In genomic region chr7:23968044-23968443, GRCm38 (mm10) we compare ENCODE assay signal across 19 mouse cellular contexts. TPM values are rescaled to one million over a fixed set of nuclear protein-coding genes. Genes with fewer than 3 reads are reported as not detected.
DNase-seq lines count a peak whose midpoint lies in the region; ATAC-seq and TF ChIP-seq lines count a peak whose summit lies in the region.
"Not testable (repeated sequence)": the region's sequence is repeated elsewhere in the genome, so short reads cannot be mapped to it uniquely, and the experiment has no call there.
"Had no signal": no experiment of that assay in that cellular context is flagged by ENCODE, and none has a peak within 500 bp of the region (broad histone marks: within the 10 kb centered on the region; RNA-seq: fewer than 3 reads in every experiment).

No protein-coding gene starts in this region.

- not testable (repeated sequence) for H3K27me3 ChIP-seq in kidney, postnatal 0 days (ENCODE audit: insufficient read depth, low read length); splenic B cell, adult 2 months (ENCODE audit: control insufficient read depth, insufficient read depth, low read length, poor library complexity, severe bottlenecking)

- H3K27ac ChIP-seq in kidney, postnatal 0 days: not testable (repeated sequence)

- ATAC-seq in kidney, postnatal 0 days (replicated peaks; ENCODE audit: low FRiP score, low read depth): not testable (repeated sequence)

- H3K9ac ChIP-seq in kidney, postnatal 0 days (ENCODE audit: low read depth, low read length): not testable (repeated sequence)

- H3K4me2 ChIP-seq in kidney, postnatal 0 days (ENCODE audit: low read length): not testable (repeated sequence)

- TF ChIP-seq CTCF in kidney, postnatal 0 days (IDR thresholded peaks at IDR 0.05; ENCODE audit: low read depth): peak; percentile 50

- WGBS in kidney, postnatal 0 days: 49% methylated on average over 3 of the region's 3 CpGs

- not testable (repeated sequence) for H3K4me1 ChIP-seq in kidney, postnatal 0 days (replicated peaks; ENCODE audit: insufficient read depth, low read length)

- intact Hi-C loops in heart, postnatal 10 days (cut with DNase I): loop anchor here (2.0 to 10.0 kb wide), 3 partner anchors 249 to 417 kb away; no protein-coding TSS in a partner anchor

- H3K9me3 ChIP-seq in kidney, postnatal 0 days (replicated peaks; ENCODE audit: low read length): not testable (repeated sequence)

- H3K4me3 ChIP-seq in kidney, postnatal 0 days (replicated peaks; ENCODE audit: low read depth, low read length): not testable (repeated sequence)

- H3K36me3 ChIP-seq in kidney, postnatal 0 days (ENCODE audit: insufficient read depth, low read length); splenic B cell, adult 2 months (ENCODE audit: control insufficient read depth, insufficient read depth, low read length, poor library complexity, severe bottlenecking): not testable (repeated sequence)

- DNase-seq in 3T3-L1 (ENCODE audit: low read depth, low spot score): peak; percentile 40
- peak; percentile 32 for DNase-seq in adipocyte (ENCODE audit: low spot score)
- peak; percentile 8 for DNase-seq in cerebellum, adult 8-10 months
- peak; percentile 11 to 40 for DNase-seq in heart, postnatal 10 days
- DNase-seq in kidney, postnatal 0 days (ENCODE audit: low spot score): peak; percentile 4
- DNase-seq in layer of hippocampus, postnatal 25 days (ENCODE audit: extremely low spot score in 1 of 2, low spot score in 1 of 2): peak; percentile 5 to 8
- DNase-seq in lung, postnatal 10 days: peak; percentile 24
- peak; percentile 1 for DNase-seq in splenic B cell, adult 2 months (ENCODE audit: low read depth, low spot score)

RNA-seq across cellular contexts. Expression of gene Vmn1r181, which starts 6.4 kb away (rescaled TPM):
- total RNA-seq in heart, postnatal 10 days (2021): not detected
- polyA plus RNA-seq in kidney, postnatal 0 days (2015; fragmentation: Nextera tagmentation; extraction: Ambion mirVana): not detected in 2 replicates
- total RNA-seq in layer of hippocampus, postnatal 25 days (2021): not detected
- total RNA-seq: adrenal gland, adult 8-10 months; layer of hippocampus, adult 18-20 months had no signal
- polyA plus RNA-seq: embryonic facial prominence, embryonic 11.5 days; frontal cortex, adult 2 months; gonadal fat pad, adult 2 months; heart, embryonic 16.5 days; hindbrain, embryonic 16.5 days; limb, embryonic 14.5 days; lung, embryonic 15.5 days; midbrain, embryonic 10.5 days; myocyte had no signal

RNA-seq across cellular contexts. Expression of gene Vmn1r180, which starts 17.6 kb away (rescaled TPM):
- not detected for total RNA-seq in heart, postnatal 10 days (2021)
- not detected in 2 replicates for polyA plus RNA-seq in kidney, postnatal 0 days (2015; fragmentation: Nextera tagmentation; extraction: Ambion mirVana)
- total RNA-seq in layer of hippocampus, postnatal 25 days (2021): not detected
- total RNA-seq: adrenal gland, adult 8-10 months; layer of hippocampus, adult 18-20 months had no signal
- polyA plus RNA-seq: embryonic facial prominence, embryonic 11.5 days; frontal cortex, adult 2 months; gonadal fat pad, adult 2 months; heart, embryonic 16.5 days; hindbrain, embryonic 16.5 days; limb, embryonic 14.5 days; lung, embryonic 15.5 days; midbrain, embryonic 10.5 days; myocyte had no signal

RNA-seq across cellular contexts. Expression of gene V1rd19, which starts 33.4 kb away (rescaled TPM):
- not detected for total RNA-seq in heart, postnatal 10 days (2021)
- polyA plus RNA-seq in kidney, postnatal 0 days (2015; fragmentation: Nextera tagmentation; extraction: Ambion mirVana): not detected in 2 replicates
- total RNA-seq in layer of hippocampus, postnatal 25 days (2021): not detected
- total RNA-seq: adrenal gland, adult 8-10 months; layer of hippocampus, adult 18-20 months had no signal
- polyA plus RNA-seq: embryonic facial prominence, embryonic 11.5 days; frontal cortex, adult 2 months; gonadal fat pad, adult 2 months; heart, embryonic 16.5 days; hindbrain, embryonic 16.5 days; limb, embryonic 14.5 days; lung, embryonic 15.5 days; midbrain, embryonic 10.5 days; myocyte had no signal

RNA-seq across cellular contexts. Expression of gene Vmn1r179, which starts 41.3 kb away (rescaled TPM):
- total RNA-seq in heart, postnatal 10 days (2021): not detected
- polyA plus RNA-seq in kidney, postnatal 0 days (2015; fragmentation: Nextera tagmentation; extraction: Ambion mirVana): not detected in 2 replicates
- not detected for total RNA-seq in layer of hippocampus, postnatal 25 days (2021)
- total RNA-seq: adrenal gland, adult 8-10 months; layer of hippocampus, adult 18-20 months had no signal
- polyA plus RNA-seq: embryonic facial prominence, embryonic 11.5 days; frontal cortex, adult 2 months; gonadal fat pad, adult 2 months; heart, embryonic 16.5 days; hindbrain, embryonic 16.5 days; limb, embryonic 14.5 days; lung, embryonic 15.5 days; midbrain, embryonic 10.5 days; myocyte had no signal
